Mouse (Mus musculus) limb, embryonic 15.5 days (tissue): ENCODE measurements around the gene Numbl. TPM values are rescaled to one million over a fixed set of nuclear protein-coding genes. Genes with fewer than 3 reads are reported as not detected.
A peak's percentile ranks its signal among the peaks of the same experiment; 100 is the strongest.

Source experiments
- ATAC-seq: fragments of 200-750 bp; cut with Nextera tagmentation; 2 replicates; pipeline ENCODE4 v1.8.0; 2017; ENCODE audit warnings: low read depth, moderate TSS enrichment; ENCODE audit not compliant: insufficient number of reproducible peaks, low FRiP score, low TSS enrichment
- H3K27ac ChIP-seq: fragments of 300-500 bp; sonication (generic); 2 replicates; pipeline ENCODE4 v1.5.1; 2015; ENCODE audit warnings: moderate library complexity, mild to moderate bottlenecking, inconsistent platforms
- H3K27me3 ChIP-seq: fragments of 300-500 bp; sonication (generic); 2 replicates; pipeline ENCODE4 v1.6.1; 2015; ENCODE audit warnings: inconsistent platforms
- H3K36me3 ChIP-seq: fragments of 300-500 bp; sonication (generic); 2 replicates; pipeline ENCODE4 v1.6.1; 2015; ENCODE audit warnings: inconsistent platforms
- H3K4me1 ChIP-seq: fragments of 300-500 bp; sonication (generic); 2 replicates; pipeline ENCODE4 v1.6.1; 2015; ENCODE audit warnings: inconsistent platforms
- H3K4me2 ChIP-seq: fragments of 300-500 bp; sonication (generic); 2 replicates; pipeline ENCODE4 v1.6.1; 2015; ENCODE audit warnings: mild to moderate bottlenecking, inconsistent platforms
- H3K4me3 ChIP-seq: fragments of 300-500 bp; sonication (generic); 2 replicates; pipeline ENCODE4 v1.5.1; 2015; ENCODE audit warnings: mild to moderate bottlenecking, inconsistent platforms
- H3K9ac ChIP-seq: fragments of 300-500 bp; sonication (generic); 2 replicates; pipeline ENCODE4 v1.6.1; 2015; ENCODE audit warnings: inconsistent platforms
- H3K9me3 ChIP-seq: fragments of 300-500 bp; sonication (generic); 2 replicates; pipeline ENCODE4 v1.6.1; 2016; ENCODE audit warnings: inconsistent platforms
- whole genome bisulfite sequencing: fragments of 180-500 bp; shearing (Covaris S2); methylation state at CpG from one replicate; pipeline ENCODE4 v1.1.7; 2015; 5-methylcytosine and 5-hydroxymethylcytosine counted together
- polyA plus RNA-seq: library from polyadenylated mRNA; unstranded; fragments of >200 nt; fragmentation: Nextera tagmentation; extraction: Ambion mirVana; gene quantifications from 2 replicates; pipeline ENCODE4 v1.2.1, GENCODE M21; 2015

Gene Numbl
- polyA plus RNA-seq, 1 experiment from 2014 or later = 41.7 TPM

DNA sequence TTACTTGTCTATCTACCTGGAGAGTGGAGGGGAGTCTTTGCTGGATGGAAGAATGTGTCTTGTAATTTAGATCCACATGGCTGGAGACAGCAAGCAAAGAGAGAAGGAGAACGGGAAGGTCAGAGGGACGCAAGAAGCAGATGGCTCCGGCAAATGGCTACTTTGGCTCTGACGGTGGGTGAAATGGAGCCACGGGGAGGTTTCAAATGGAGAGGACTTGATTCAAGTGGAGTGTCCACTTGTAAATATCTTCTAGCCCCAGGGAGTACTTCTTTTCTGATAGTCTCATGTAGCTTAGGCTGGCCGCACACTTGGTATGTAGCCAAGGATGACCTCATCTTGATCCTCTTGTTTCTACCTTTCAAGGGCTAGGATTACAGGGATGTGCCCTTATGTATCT lies 40.6 kb downstream of the Numbl start:
- Histone ChIP-seq H3K27me3 (no peaks in the 10 kb centered on the region), H3K9me3 (no peaks in the 10 kb centered on the region), H3K36me3 (no peaks in the 10 kb centered on the region), H3K9ac (no peak overlapping the region), H3K4me2 (no peak overlapping the region), H3K4me1 (peaks cover 5% of the 10 kb centered on the region; the same call in 1 of the 2 replicates), H3K4me3 (no peak overlapping the region), H3K27ac (no peak overlapping the region)
- no peak for ATAC-seq
- WGBS = 85% methylated on average over 6 of the region's 6 CpGs

DNA sequence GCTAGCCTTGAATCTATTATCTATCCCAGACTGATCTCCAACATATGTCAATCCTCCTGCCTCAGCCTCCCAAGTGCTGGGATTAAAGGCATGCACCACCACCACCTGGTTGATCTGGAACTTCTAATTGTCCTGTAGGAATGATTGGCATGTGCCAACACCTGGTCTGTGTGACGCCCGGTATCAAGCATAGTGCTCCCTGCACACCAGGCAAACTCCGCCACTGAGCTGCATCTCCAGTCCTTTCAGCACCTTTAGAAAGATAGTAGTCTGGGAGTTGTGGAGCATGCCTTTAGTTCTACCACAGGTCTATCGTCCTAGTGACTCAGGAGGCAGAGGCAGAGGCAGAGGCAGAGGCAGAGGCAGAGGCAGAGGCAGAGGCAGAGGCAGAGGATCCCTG lies 42.1 kb downstream of the Numbl start:
- Histone ChIP-seq H3K9me3 (no peaks in the 10 kb centered on the region), H3K27ac (no peak overlapping the region), H3K4me1 (peaks cover 5% of the 10 kb centered on the region; the same call in 1 of the 2 replicates), H3K36me3 (0 out of 2 replicates have a peak, but pooled peaks cover 3% of the 10 kb centered on the region), H3K27me3 (no peaks in the 10 kb centered on the region), H3K4me3 (no peak overlapping the region), H3K9ac (no peak overlapping the region), H3K4me2 (no peak overlapping the region)
- no peak for ATAC-seq
- 71% methylated on average over 4 of the region's 4 CpGs for WGBS

DNA sequence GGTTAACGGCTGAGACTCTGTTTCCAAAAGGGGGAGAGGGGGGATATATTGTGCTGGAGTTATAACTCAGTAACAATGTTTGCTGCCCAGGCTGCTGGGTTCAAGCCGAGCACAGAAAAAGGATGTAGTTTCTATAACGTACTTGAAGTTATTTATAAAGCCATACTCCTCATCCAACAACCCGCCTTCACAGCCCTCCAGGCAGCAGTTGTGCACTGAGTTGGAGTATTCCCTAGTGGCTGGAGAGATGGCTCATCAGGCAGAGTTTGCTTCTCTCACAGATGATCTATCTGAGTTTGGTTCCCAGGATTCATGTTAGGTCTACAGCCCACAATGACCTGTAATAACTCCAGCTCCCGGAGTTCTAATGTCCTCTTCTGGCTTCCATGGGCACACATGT lies 42.6 kb downstream of the Numbl start:
- no peak overlapping the region for H3K9ac ChIP-seq
- no peak overlapping the region for H3K4me2 ChIP-seq
- H3K36me3 ChIP-seq = peaks cover 6% of the 10 kb centered on the region; the same call in 1 of the 2 replicates
- peaks cover 5% of the 10 kb centered on the region; the same call in 1 of the 2 replicates for H3K4me1 ChIP-seq
- H3K9me3 ChIP-seq = no peaks in the 10 kb centered on the region
- H3K4me3 ChIP-seq = no peak overlapping the region
- H3K27me3 ChIP-seq = no peaks in the 10 kb centered on the region
- no peak for ATAC-seq
- H3K27ac ChIP-seq = no peak overlapping the region
- 71% methylated on average over 5 of the region's 5 CpGs for WGBS

DNA sequence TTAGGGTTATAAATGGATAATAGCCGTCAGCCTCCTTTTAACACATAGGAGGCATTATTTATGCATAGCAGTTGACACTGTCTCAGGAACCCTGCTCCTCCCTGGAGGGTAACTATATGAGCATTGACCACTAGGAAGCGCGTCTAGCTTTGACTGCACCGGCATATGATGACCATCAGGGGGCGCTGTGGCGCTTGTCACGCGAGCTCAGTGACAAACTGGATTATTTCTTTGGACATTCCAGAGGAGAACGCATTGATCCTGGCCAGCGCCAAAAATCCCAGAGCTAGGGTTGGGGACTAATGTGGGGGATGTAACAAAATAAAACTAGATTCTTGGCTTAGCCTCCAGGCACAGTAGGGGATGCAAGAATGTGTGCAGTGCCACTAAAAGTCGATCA lies 43.9 kb downstream of the Numbl start:
- H3K9ac ChIP-seq = no peak overlapping the region
- no peak overlapping the region for H3K4me3 ChIP-seq
- ATAC-seq = no peak
- WGBS = 6% methylated on average over 11 of the region's 11 CpGs
- peaks cover 5% of the 10 kb centered on the region; the same call in 1 of the 2 replicates for H3K4me1 ChIP-seq
- no peaks in the 10 kb centered on the region for H3K27me3 ChIP-seq
- no peak overlapping the region for H3K4me2 ChIP-seq
- peaks cover 9% of the 10 kb centered on the region; the same call in 1 of the 2 replicates for H3K36me3 ChIP-seq
- H3K27ac ChIP-seq = no peak overlapping the region
- H3K9me3 ChIP-seq = no peaks in the 10 kb centered on the region

- no peak overlapping the region for H3K9ac ChIP-seq
- H3K4me1 ChIP-seq = peaks cover 17% of the 10 kb centered on the region
- H3K36me3 ChIP-seq = peaks cover 9% of the 10 kb centered on the region; the same call in 1 of the 2 replicates
- no peaks in the 10 kb centered on the region for H3K9me3 ChIP-seq
- no peaks in the 10 kb centered on the region for H3K27me3 ChIP-seq
- 86% methylated on average over 17 of the region's 17 CpGs for WGBS
- ATAC-seq = no peak
- no peak overlapping the region for H3K4me2 ChIP-seq
- H3K27ac ChIP-seq = no peak overlapping the region
- no peak overlapping the region for H3K4me3 ChIP-seq
These were observed 47.0 kb downstream of the Numbl start for GRCm38 (mm10) chr7:27305091-27305730.

- ATAC-seq = no peak
- no peak overlapping the region for H3K27ac ChIP-seq
- H3K9ac ChIP-seq = no peak overlapping the region
- H3K36me3 ChIP-seq = peaks cover 9% of the 10 kb centered on the region; the same call in 1 of the 2 replicates
- 77% methylated on average over 24 of the region's 24 CpGs for WGBS
- peaks cover 21% of the 10 kb centered on the region for H3K4me1 ChIP-seq
- no peaks in the 10 kb centered on the region for H3K9me3 ChIP-seq
- H3K27me3 ChIP-seq = peaks cover 7% of the 10 kb centered on the region; the same call in 1 of the 2 replicates
- H3K4me3 ChIP-seq = no peak overlapping the region
- H3K4me2 ChIP-seq = no peak overlapping the region
These were observed 48.2 kb downstream of the Numbl start for GRCm38 (mm10) chr7:27306161-27307160.

- Histone ChIP-seq H3K4me2 (no peak overlapping the region), H3K9ac (no peak overlapping the region), H3K4me3 (no peak overlapping the region), H3K27me3 (peaks cover 7% of the 10 kb centered on the region; the same call in 1 of the 2 replicates), H3K4me1 (peaks cover 16% of the 10 kb centered on the region), H3K9me3 (no peaks in the 10 kb centered on the region), H3K27ac (no peak overlapping the region), H3K36me3 (peaks cover 9% of the 10 kb centered on the region; the same call in 1 of the 2 replicates)
- ATAC-seq = no peak
- WGBS = 69% methylated on average over 9 of the region's 9 CpGs
These were observed 49.3 kb downstream of the Numbl start for GRCm38 (mm10) chr7:27307551-27307950.

DNA sequence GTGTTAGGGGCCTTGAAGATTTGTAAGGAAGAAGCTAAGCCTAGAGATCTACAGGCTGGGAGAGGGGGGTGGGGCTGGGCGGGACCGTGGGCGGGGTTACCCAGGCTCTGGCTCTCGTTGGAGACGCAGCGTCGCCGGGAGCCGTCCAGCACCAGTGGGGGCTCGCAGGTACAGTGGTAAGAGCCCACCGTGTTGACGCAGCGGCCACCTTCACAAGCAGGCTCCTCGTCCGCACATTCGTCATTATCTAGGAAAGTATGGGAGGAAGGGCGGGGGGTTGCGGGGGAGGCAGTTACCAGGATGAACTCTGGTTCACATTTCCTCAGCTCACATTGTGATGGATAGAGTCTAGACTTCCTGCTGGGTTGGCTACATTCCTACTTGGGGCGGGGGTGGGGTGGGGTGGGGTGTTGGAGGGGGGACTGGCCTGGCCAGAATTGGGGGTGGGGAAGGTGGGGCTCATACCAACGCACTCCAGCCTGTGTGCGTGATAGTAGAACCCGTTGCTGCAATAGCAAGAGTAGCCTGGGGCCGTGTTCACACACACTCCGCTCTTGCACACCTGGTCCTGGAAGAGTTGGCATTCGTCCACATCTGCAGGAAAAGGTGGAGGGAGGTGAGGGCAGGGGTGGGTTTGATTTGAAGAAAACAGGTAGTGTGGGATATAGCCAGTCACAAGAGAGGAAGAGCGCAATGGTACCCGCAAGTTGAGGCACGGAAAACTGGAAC lies 50.8 kb downstream of the Numbl start:
- ATAC-seq = 0 out of 2 replicates have a peak, but pooled peaks have one; percentile 36
- H3K27me3 ChIP-seq = peaks cover 7% of the 10 kb centered on the region; the same call in 1 of the 2 replicates
- no peaks in the 10 kb centered on the region for H3K9me3 ChIP-seq
- 0 out of 2 replicates have a peak overlapping the region, but pooled peaks have one; percentile 27 for H3K27ac ChIP-seq
- no peak overlapping the region for H3K9ac ChIP-seq
- peaks cover 16% of the 10 kb centered on the region for H3K4me1 ChIP-seq
- peak overlapping the region; percentile 33 for H3K4me3 ChIP-seq
- peaks cover 23% of the 10 kb centered on the region for H3K36me3 ChIP-seq
- WGBS = 9% methylated on average over 28 of the region's 28 CpGs
- peak overlapping the region; percentile 52 for H3K4me2 ChIP-seq

- no peak for ATAC-seq
- Histone ChIP-seq H3K27ac (no peak overlapping the region), H3K4me1 (peaks cover 16% of the 10 kb centered on the region), H3K36me3 (peaks cover 29% of the 10 kb centered on the region), H3K9me3 (no peaks in the 10 kb centered on the region), H3K4me2 (no peak overlapping the region), H3K9ac (no peak overlapping the region), H3K4me3 (no peak overlapping the region), H3K27me3 (peaks cover 7% of the 10 kb centered on the region; the same call in 1 of the 2 replicates)
- 63% methylated on average over 3 of the region's 3 CpGs for WGBS
These were observed 51.6 kb downstream of the Numbl start for GRCm38 (mm10) chr7:27309832-27310231.

DNA sequence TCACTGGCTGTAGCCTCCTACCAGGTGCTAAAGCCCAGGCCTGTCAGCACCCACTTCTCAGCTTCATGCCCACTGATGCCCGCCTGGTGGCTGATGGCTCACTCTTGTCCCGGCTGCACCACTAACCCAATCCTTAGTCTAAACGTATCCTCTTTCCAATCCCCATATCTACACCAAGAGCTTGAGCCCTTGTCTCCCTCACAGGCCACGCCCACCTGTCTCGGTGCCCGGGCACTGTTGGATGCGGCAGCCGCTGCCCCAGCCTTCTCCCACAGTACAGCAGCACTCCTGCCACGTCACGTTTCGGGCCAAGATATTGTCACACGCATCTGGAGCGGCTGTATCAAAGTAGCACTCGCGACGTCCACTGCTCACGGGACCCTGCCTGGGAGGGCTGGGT lies 52.1 kb downstream of the Numbl start:
- Histone ChIP-seq H3K4me1 (peaks cover 16% of the 10 kb centered on the region), H3K4me2 (peak overlapping the region; percentile 22), H3K36me3 (peaks cover 26% of the 10 kb centered on the region), H3K27me3 (peaks cover 7% of the 10 kb centered on the region; the same call in 1 of the 2 replicates), H3K9me3 (no peaks in the 10 kb centered on the region), H3K4me3 (no peak overlapping the region), H3K27ac (no peak overlapping the region), H3K9ac (no peak overlapping the region)
- 10% methylated on average over 17 of the region's 17 CpGs for WGBS
- no peak for ATAC-seq

- Histone ChIP-seq H3K9me3 (no peaks in the 10 kb centered on the region), H3K4me2 (no peak overlapping the region), H3K27me3 (peaks cover 7% of the 10 kb centered on the region; the same call in 1 of the 2 replicates), H3K36me3 (peaks cover 20% of the 10 kb centered on the region), H3K4me3 (no peak overlapping the region), H3K4me1 (peaks cover 16% of the 10 kb centered on the region), H3K27ac (no peak overlapping the region), H3K9ac (no peak overlapping the region)
- WGBS = 37% methylated on average over 8 of the region's 8 CpGs
- no peak for ATAC-seq
These were observed 52.8 kb downstream of the Numbl start for GRCm38 (mm10) chr7:27310996-27311535.
